Mouse (Mus musculus) myocyte (in vitro differentiated cells): ENCODE data around the gene Rpl3l.

ENCODE experiments used
- E2F4 ChIP-seq: IDR thresholded peaks from one replicate; pipeline ENCODE4 v1.6.1; 2011; ENCODE audit warnings: mild to moderate bottlenecking, control low read depth, moderate library complexity; ENCODE audit not compliant: insufficient read depth
- MAX ChIP-seq: IDR thresholded peaks from one replicate; pipeline ENCODE4 v1.6.1; 2011; ENCODE audit warnings: low read depth, mild to moderate bottlenecking, control low read depth
- MYOG ChIP-seq, 3 experiments: IDR thresholded peaks; one replicate each; pipeline ENCODE4 v1.6.1; 2011; ENCODE audit warnings: control low read depth in 2 of 3, low read depth in 2 of 3, mild to moderate bottlenecking in 2 of 3; ENCODE audit not compliant: insufficient read length in 2 of 3, control insufficient read depth in 1 of 3, insufficient read depth in 1 of 3
- POLR2A ChIP-seq: IDR thresholded peaks from one replicate; pipeline ENCODE4 v1.6.1; 2011; ENCODE audit warnings: low read depth, mild to moderate bottlenecking, control low read depth, moderate library complexity; ENCODE audit not compliant: insufficient read length
- POLR2AphosphoS2 ChIP-seq: IDR thresholded peaks from one replicate; pipeline ENCODE4 v1.6.1; 2011; ENCODE audit warnings: low read depth, control low read depth; ENCODE audit not compliant: insufficient read length
- SRF ChIP-seq: IDR thresholded peaks from one replicate; pipeline ENCODE4 v1.6.1; 2011; ENCODE audit warnings: low read depth; ENCODE audit not compliant: control insufficient read depth, insufficient read length
- TCF12 ChIP-seq: IDR thresholded peaks from one replicate; pipeline ENCODE4 v1.6.1; 2011; ENCODE audit warnings: mild to moderate bottlenecking, control low read depth; ENCODE audit not compliant: poor library complexity, insufficient read depth, severe bottlenecking
- TCF3 ChIP-seq: IDR thresholded peaks from one replicate; pipeline ENCODE4 v1.6.1; 2011; ENCODE audit warnings: low read depth, control low read depth; ENCODE audit not compliant: insufficient read length
- USF1 ChIP-seq: IDR thresholded peaks from one replicate; pipeline ENCODE4 v1.6.1; 2011; ENCODE audit warnings: low read depth, mild to moderate bottlenecking, control low read depth, moderate library complexity

DNA sequence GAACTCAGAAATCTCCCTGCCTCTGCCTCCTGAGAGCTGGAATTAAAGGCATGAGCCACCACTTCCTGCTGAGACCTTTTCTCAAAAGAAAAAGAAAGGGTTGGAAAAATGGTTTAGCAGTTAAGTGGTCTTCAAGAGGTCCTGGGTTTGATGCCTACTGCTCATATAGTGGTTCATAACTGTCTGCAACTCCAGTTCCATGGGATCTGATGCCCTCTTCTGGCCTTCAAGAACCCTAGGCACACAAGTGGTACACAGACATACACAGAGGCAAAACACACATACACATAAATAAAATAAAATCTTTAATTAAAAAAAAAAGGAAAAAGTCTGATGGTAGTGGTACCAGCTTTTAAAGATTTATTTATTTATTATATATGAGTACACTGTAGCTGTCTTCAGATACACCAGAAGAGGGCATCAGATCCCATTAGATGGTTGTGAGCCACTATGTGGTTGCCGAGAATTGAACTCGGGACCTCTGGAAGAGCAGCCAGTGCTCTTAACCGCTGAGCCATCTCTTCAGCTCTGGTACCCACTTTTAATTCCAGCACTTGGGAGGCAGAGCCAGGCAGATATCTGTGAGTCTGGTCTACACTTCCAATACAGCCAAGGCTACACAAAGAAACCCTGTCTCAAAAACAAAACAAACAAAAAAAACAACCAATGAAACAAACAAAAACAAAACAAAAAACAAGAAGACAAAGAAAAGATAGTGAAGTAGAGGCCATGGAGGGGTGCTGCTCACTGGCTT lies 1.8 kb upstream of the Rpl3l start:
- TF ChIP-seq POLR2A (no peak), MYOG (IDR thresholded peaks at IDR 0.05; ENCODE audit: control insufficient read depth in 1 of 3, insufficient read depth in 1 of 3, insufficient read length in 2 of 3, low read depth in 2 of 3) (no peak), TCF12 (no peak), MAX (no peak), POLR2AphosphoS2 (no peak), TCF3 (no peak), SRF (no peak), E2F4 (no peak), USF1 (no peak)
